In the genomic region with DNA sequence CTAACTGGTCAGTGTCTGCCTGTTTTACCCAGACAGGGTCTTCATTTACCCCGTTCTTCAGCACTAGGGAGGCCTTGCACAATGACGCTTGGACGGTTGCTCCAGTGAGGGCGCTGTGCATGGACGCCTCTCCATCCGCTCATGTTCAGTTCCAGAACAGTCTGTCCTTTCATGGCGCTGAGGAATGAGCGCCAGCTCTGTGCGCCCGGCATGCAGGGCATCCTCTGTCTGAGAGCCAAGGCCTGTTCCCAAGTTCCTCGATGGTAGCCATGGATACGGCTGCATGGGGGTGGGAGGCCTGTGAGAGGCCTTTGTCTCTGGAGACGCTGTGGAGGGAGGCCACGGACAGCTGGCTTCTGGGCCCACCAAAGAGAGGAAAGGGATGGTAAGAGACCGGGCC, we compare ENCODE assay signal across 7 mouse cellular contexts. TPM values are rescaled to one million over a fixed set of nuclear protein-coding genes. Genes with fewer than 3 reads are reported as not detected.
DNase-seq lines count a peak whose midpoint lies in the region; ATAC-seq lines count a peak whose summit lies in the region.

No protein-coding gene starts in this region.

- 44% methylated on average over 15 of the region's 15 CpGs for WGBS in hindbrain, embryonic 10.5 days
- WGBS in kidney, embryonic 16.5 days, result 84% methylated on average over 15 of the region's 15 CpGs

- no peak overlapping the region for H3K4me3 ChIP-seq in hindbrain, embryonic 10.5 days
- H3K4me3 ChIP-seq in kidney, embryonic 16.5 days (ENCODE audit: low read length), result no peak overlapping the region

- ATAC-seq in kidney, embryonic 16.5 days (ENCODE audit: low FRiP score, low TSS enrichment), result no peak; the same call in 1 of the 2 replicates

- intact Hi-C loops in left cerebral cortex, postnatal 36 days (cut with DNase I), result no loop called here

- peak; percentile 34 to 35 for DNase-seq in cerebellum, adult 18-20 months
- DNase-seq in embryo, embryonic 10 days (ENCODE audit: low spot score), result peak; percentile 61
- peak; percentile 84 for DNase-seq in hindbrain, embryonic 10.5 days (ENCODE audit: low spot score)
- peak; percentile 64 to 74 for DNase-seq in left cerebral cortex, postnatal 36 days (ENCODE audit: low spot score in 2 of 2)
- peak; percentile 70 to 74 for DNase-seq in right cerebral cortex, postnatal 36 days (ENCODE audit: low spot score in 2 of 2)
- DNase-seq in spleen, postnatal 14 days (ENCODE audit: low spot score in 2 of 2), result no peak

- no peaks in the 10 kb centered on the region for H3K27me3 ChIP-seq in hindbrain, embryonic 10.5 days (ENCODE audit: insufficient read depth, poor library complexity, severe bottlenecking)
- no peaks in the 10 kb centered on the region for H3K27me3 ChIP-seq in kidney, embryonic 16.5 days (ENCODE audit: insufficient read depth, low read length)

- no peak overlapping the region for H3K9ac ChIP-seq in kidney, embryonic 16.5 days (replicated peaks; ENCODE audit: low read length)

- H3K9me3 ChIP-seq in hindbrain, embryonic 10.5 days, result no peaks in the 10 kb centered on the region
- no peaks in the 10 kb centered on the region for H3K9me3 ChIP-seq in kidney, embryonic 16.5 days (ENCODE audit: low read length)

- H3K4me1 ChIP-seq in hindbrain, embryonic 10.5 days (replicated peaks), result peaks cover 38% of the 10 kb centered on the region
- H3K4me1 ChIP-seq in kidney, embryonic 16.5 days (ENCODE audit: insufficient read depth, low read length), result 0 out of 2 replicates have a peak, but pooled peaks cover 7% of the 10 kb centered on the region

- H3K36me3 ChIP-seq in hindbrain, embryonic 10.5 days, result no peaks in the 10 kb centered on the region
- no peaks in the 10 kb centered on the region for H3K36me3 ChIP-seq in kidney, embryonic 16.5 days (ENCODE audit: insufficient read depth, low read length)

- peak overlapping the region; percentile 88 for H3K27ac ChIP-seq in hindbrain, embryonic 10.5 days
- H3K27ac ChIP-seq in kidney, embryonic 16.5 days (ENCODE audit: low read length), result no peak overlapping the region

- H3K4me2 ChIP-seq in kidney, embryonic 16.5 days (replicated peaks; ENCODE audit: low read depth, low read length), result no peak overlapping the region

RNA-seq across cellular contexts. Expression of a gene that starts 39.6 kb away (rescaled TPM):
- 8.8 and 9.0 TPM in 2 replicates for polyA plus RNA-seq in hindbrain, embryonic 10.5 days (2016; fragmentation: Nextera tagmentation; extraction: Ambion mirVana)
- total RNA-seq in left cerebral cortex, postnatal 36 days (2021), result 10 to 100 TPM; 15.9 to 21.5 TPM
- polyA plus RNA-seq in kidney, embryonic 16.5 days (2015; fragmentation: Nextera tagmentation; extraction: Ambion mirVana), result 10.8 and 13.3 TPM in 2 replicates

Comparison
In these comparisons a context has a peak if more than half of its experiments do, and no peak if none do; other contexts are left out.
1. DNase-seq: peak in cerebellum, adult 18-20 months (2 of 2), embryo, embryonic 10 days (single experiment), hindbrain, embryonic 10.5 days (single experiment), left cerebral cortex, postnatal 36 days (2 of 2) and right cerebral cortex, postnatal 36 days (2 of 2); none in spleen, postnatal 14 days (0 of 2).